Mouse (Mus musculus): ENCODE measurements around the gene Bms1.
A peak's percentile ranks its signal among the peaks of the same experiment; 100 is the strongest.

- TF ChIP-seq CTCF (IDR thresholded peaks at IDR 0.05; ENCODE audit: extremely low read depth, insufficient read depth, insufficient read length, insufficient replicate concordance) (peak; percentile 91), POLR2A (IDR thresholded peaks at IDR 0.05; ENCODE audit: low read depth, low read length) (peak; percentile 58)
Observed at GRCm38 (mm10) chr6:118419050-118419920, at the start of gene Bms1.

Measured in spleen, adult 2 months (tissue).